14 mouse cellular contexts compared by ENCODE assay signal in the genomic region with DNA sequence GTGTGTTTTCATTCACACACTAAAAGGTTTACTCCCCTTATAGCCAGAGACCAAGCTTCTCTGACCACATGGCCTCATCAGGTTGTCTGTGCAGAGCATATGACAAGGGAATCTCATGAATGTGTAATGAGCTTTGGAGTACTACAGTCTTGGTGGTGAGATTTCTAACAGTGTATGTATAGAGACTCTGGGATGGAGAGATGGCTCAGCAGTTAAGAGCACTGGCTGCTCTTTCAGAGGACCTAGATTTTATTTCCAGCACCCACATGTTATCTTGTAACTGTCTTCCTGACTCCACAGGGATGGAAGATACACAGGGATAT.
DNase-seq lines count a peak whose midpoint lies in the region; ATAC-seq lines count a peak whose summit lies in the region.
"Had no signal": no experiment of that assay in that cellular context is flagged by ENCODE, and none has a peak within 500 bp of the region (broad histone marks: within the 10 kb centered on the region; RNA-seq: fewer than 3 reads in every experiment).

No protein-coding gene starts in this region.

- H3K4me3 ChIP-seq in forebrain, embryonic 14.5 days (ENCODE audit: low read depth, low read length): no peak overlapping the region
- no peak overlapping the region for H3K4me3 ChIP-seq in limb, embryonic 11.5 days (ENCODE audit: low read depth, low read length)
- H3K4me3 ChIP-seq: megakaryocyte, embryonic 14.5 days had no signal

- peaks cover 3% of the 10 kb centered on the region; the same call in 1 of the 2 replicates for H3K4me1 ChIP-seq in forebrain, embryonic 14.5 days (ENCODE audit: control insufficient read depth, insufficient read depth, low read length)
- H3K4me1 ChIP-seq in limb, embryonic 11.5 days (ENCODE audit: control insufficient read depth, insufficient read depth, low read length): peaks cover 10% of the 10 kb centered on the region
- H3K4me1 ChIP-seq: megakaryocyte, embryonic 14.5 days had no signal

- H3K4me2 ChIP-seq in forebrain, embryonic 14.5 days (ENCODE audit: low read length): no peak overlapping the region
- H3K4me2 ChIP-seq in limb, embryonic 11.5 days (ENCODE audit: low read depth, severe bottlenecking): no peak overlapping the region
- H3K4me2 ChIP-seq: heart, embryonic 11.5 days; liver, embryonic 11.5 days had no signal

- no peaks in the 10 kb centered on the region for H3K27me3 ChIP-seq in forebrain, embryonic 14.5 days (replicated peaks; ENCODE audit: control insufficient read depth, insufficient read depth, low read length)
- H3K27me3 ChIP-seq in limb, embryonic 11.5 days (ENCODE audit: control insufficient read depth, insufficient read depth, low read length): no peaks in the 10 kb centered on the region
- H3K27me3 ChIP-seq: CH12.LX; megakaryocyte, embryonic 14.5 days had no signal

- H3K27ac ChIP-seq in forebrain, embryonic 14.5 days (ENCODE audit: low read depth, low read length): no peak overlapping the region
- peak overlapping the region; percentile 42; the same call in 1 of the 2 replicates for H3K27ac ChIP-seq in limb, embryonic 11.5 days (replicated peaks; ENCODE audit: low read depth, low read length)

- no peaks in the 10 kb centered on the region for H3K36me3 ChIP-seq in forebrain, embryonic 14.5 days (ENCODE audit: control insufficient read depth, insufficient read depth, low read length)
- H3K36me3 ChIP-seq in limb, embryonic 11.5 days (ENCODE audit: control insufficient read depth, insufficient read depth, low read length): no peaks in the 10 kb centered on the region

- H3K9ac ChIP-seq in forebrain, embryonic 14.5 days (ENCODE audit: low read length): no peak overlapping the region
- H3K9ac ChIP-seq in limb, embryonic 11.5 days (ENCODE audit: low read length): no peak overlapping the region

- peak; percentile 78 for ATAC-seq in forebrain, embryonic 14.5 days
- no peak for ATAC-seq in limb, embryonic 11.5 days (ENCODE audit: insufficient number of reproducible peaks, low FRiP score, low TSS enrichment, low read depth)
- no peak for ATAC-seq in erythroid progenitor cell, adult 5-6 weeks (replicated peaks; ENCODE audit: low FRiP score, poor library complexity, severe bottlenecking)

- no peaks in the 10 kb centered on the region for H3K9me3 ChIP-seq in forebrain, embryonic 14.5 days (replicated peaks; ENCODE audit: control insufficient read depth, low read length)
- H3K9me3 ChIP-seq in limb, embryonic 11.5 days (ENCODE audit: control insufficient read depth, low read length): no peaks in the 10 kb centered on the region
- H3K9me3 ChIP-seq: megakaryocyte, embryonic 14.5 days had no signal

- DNase-seq in retina, postnatal 1 day: peak; percentile 46
- no peak for DNase-seq in retina, embryonic 14.5 days (ENCODE audit: low spot score)
- DNase-seq in forebrain, embryonic 14.5 days (ENCODE audit: low spot score): peak; percentile 38
- no peak for DNase-seq in limb, embryonic 11.5 days (ENCODE audit: low spot score)
- no peak for DNase-seq in adrenal gland, adult (ENCODE audit: inconsistent age in 2 of 2, low spot score in 1 of 2)
- no peak for DNase-seq in layer of hippocampus, adult 18-20 months (ENCODE audit: low spot score in 2 of 2)
- DNase-seq: cerebellum, adult 9-11 months; gastrocnemius, postnatal 25 days; thymus, postnatal 36 days had no signal

Comparison
In these comparisons a context has a peak if more than half of its experiments do, and no peak if none do; other contexts are left out.
1. DNase-seq: peak in retina, postnatal 1 day (single experiment) and forebrain, embryonic 14.5 days (single experiment); none in retina, embryonic 14.5 days (single experiment), limb, embryonic 11.5 days (single experiment), adrenal gland, adult (0 of 2) and layer of hippocampus, adult 18-20 months (0 of 2).